Mouse (Mus musculus) urinary bladder, postnatal 4 days (tissue): Measurements from ENCODE around the gene Ddx21.
"Not testable (repeated sequence)": the region's sequence is repeated elsewhere in the genome, so short reads cannot be mapped to it uniquely, and the experiment has no call there.

Source experiments
- DNase-seq, 2 experiments: peaks; one replicate each; pipeline ENCODE4 v3.0.0; 2021 to 2022; ENCODE audit warnings: low spot score in 2 of 2

The Ddx21 gene

GRCm38 (mm10) chr10:62602177-62603040, at the start of gene Ddx21:
Gene Ddx21 (minus strand): TSS chr10:62602281.
- peak; percentile 81 to 89 for DNase-seq

- peak; percentile 99 for DNase-seq
Observed at GRCm38 (mm10) chr10:62650881-62651810, 49.1 kb upstream of the Ddx21 start, which contains the start of gene Ddx50. Gene Ddx50 (minus strand): TSS chr10:62651218.

GRCm38 (mm10) chr10:62650358-62650782, 48.3 kb upstream of the Ddx21 start:
- DNase-seq = no peak

GRCm38 (mm10) chr10:62604161-62604560, 2.1 kb upstream of the Ddx21 start:
- no peak for DNase-seq

- DNase-seq = no peak
Observed at GRCm38 (mm10) chr10:62603233-62604030, 1.4 kb upstream of the Ddx21 start.

- DNase-seq = no peak
Observed at GRCm38 (mm10) chr10:62601833-62602176, 276 bp downstream of the Ddx21 start.

- no peak for DNase-seq
Observed at GRCm38 (mm10) chr10:62601053-62601791, 859 bp downstream of the Ddx21 start.

- DNase-seq = no peak
Observed at GRCm38 (mm10) chr10:62600056-62600455, 2.0 kb downstream of the Ddx21 start.

- DNase-seq = not testable (repeated sequence)
Observed at GRCm38 (mm10) chr10:62599311-62599710, 2.8 kb downstream of the Ddx21 start.

GRCm38 (mm10) chr10:62592496-62592895, 9.6 kb downstream of the Ddx21 start:
- DNase-seq = no peak

GRCm38 (mm10) chr10:62590200-62590599, 11.9 kb downstream of the Ddx21 start:
- peak; percentile 56 to 83 for DNase-seq

GRCm38 (mm10) chr10:62588616-62589015, 13.5 kb downstream of the Ddx21 start:
- DNase-seq = no peak

GRCm38 (mm10) chr10:62583245-62583644, 18.8 kb downstream of the Ddx21 start:
- no peak for DNase-seq

GRCm38 (mm10) chr10:62582701-62583100, 19.4 kb downstream of the Ddx21 start:
- no peak for DNase-seq

GRCm38 (mm10) chr10:62582263-62582662, 19.8 kb downstream of the Ddx21 start:
- DNase-seq = peak in 1 of 2 experiments; percentile 21

- not testable (repeated sequence) for DNase-seq
Observed at GRCm38 (mm10) chr10:62579129-62579528, 23.0 kb downstream of the Ddx21 start.

- DNase-seq = peak; percentile 95 to 97
Observed at GRCm38 (mm10) chr10:62578338-62579100, 23.6 kb downstream of the Ddx21 start, which contains the start of gene Kif1bp. Gene Kif1bp (minus strand): TSS chr10:62578457.

- DNase-seq = no peak
Observed at GRCm38 (mm10) chr10:62577673-62578337, 24.3 kb downstream of the Ddx21 start.

- no peak for DNase-seq
Observed at GRCm38 (mm10) chr10:62575001-62575400, 27.1 kb downstream of the Ddx21 start.
